Mouse (Mus musculus): Measurements from ENCODE around the gene Rassf10.

- TF ChIP-seq CTCF (IDR thresholded peaks at IDR 0.05; ENCODE audit: low read depth): no peak
- TF ChIP-seq EP300 (IDR thresholded peaks at IDR 0.05; ENCODE audit: low read depth): no peak
These were observed 3.9 kb downstream of the Rassf10 start for GRCm38 (mm10) chr7:112957630-112958029.
